Mouse (Mus musculus) gastrocnemius, postnatal 36 days (tissue): ENCODE results near the gene Mmrn1. TPM values are rescaled to one million over a fixed set of nuclear protein-coding genes. Genes with fewer than 3 reads are reported as not detected.
"Not testable (repeated sequence)": the region's sequence is repeated elsewhere in the genome, so short reads cannot be mapped to it uniquely, and the experiment has no call there.

Source experiments
- DNase-seq, 2 experiments: peaks; one replicate each; pipeline ENCODE4 v3.0.0; 2022
- intact Hi-C: fragments of 180-260 bp; cut with DNase I; formaldehyde crosslinking; loops from one replicate; pipeline ENCODE4 v1.15.1; 2025
- long read RNA-seq, 2 experiments: library from polyadenylated mRNA; stranded (forward); transcript quantifications; one replicate each; pipeline ENCODE4 v2.0.0; 2021
- total RNA-seq, 2 experiments: library from RNA; stranded (reverse); gene quantifications; 2 replicates each; pipeline ENCODE4 v1.2.3; 2021

Mmrn1 gene
- 1 to 10 TPM in 1 of 2 experiments, under 1 TPM in 1; 0.97 to 1.9 TPM for total RNA-seq
- long read RNA-seq, experiment 1 = 0 reads
- long read RNA-seq, experiment 2, full-length matches to known transcripts = 2 of 2 reads
- long read RNA-seq, experiment 2, partial matches to known transcripts = 0 of 2 reads
- long read RNA-seq, experiment 2, other reads (novel, unspliced or antisense) = 0 of 2 reads

GRCm38 (mm10) chr6:60924676-60925075 lies at the start of gene Mmrn1:
Mmrn1 (plus strand) TSS chr6:60924976.
- intact Hi-C loops, DNase-seq: not testable (repeated sequence)

- intact Hi-C loops = no loop called here
- DNase-seq = no peak
These were observed 44.4 kb upstream of the Mmrn1 start for GRCm38 (mm10) chr6:60880362-60880761.

GRCm38 (mm10) chr6:60881534-60881933 lies 43.2 kb upstream of the Mmrn1 start:
- DNase-seq = no peak
- intact Hi-C loops = no loop called here

GRCm38 (mm10) chr6:60907272-60907671 lies 17.5 kb upstream of the Mmrn1 start:
- intact Hi-C loops = no loop called here
- DNase-seq = no peak

- DNase-seq = no peak
- intact Hi-C loops = no loop called here
These were observed 6.6 kb downstream of the Mmrn1 start for GRCm38 (mm10) chr6:60931364-60931763.

- no peak for DNase-seq
- intact Hi-C loops = no loop called here
These were observed 10.1 kb downstream of the Mmrn1 start for GRCm38 (mm10) chr6:60934835-60935234.

GRCm38 (mm10) chr6:60935448-60936130 lies 10.8 kb downstream of the Mmrn1 start:
- no peak for DNase-seq
- intact Hi-C loops = no loop called here

- DNase-seq = no peak
- intact Hi-C loops = no loop called here
These were observed 19.4 kb downstream of the Mmrn1 start for GRCm38 (mm10) chr6:60944178-60944577.

GRCm38 (mm10) chr6:60944621-60945020 lies 19.8 kb downstream of the Mmrn1 start:
- no peak for DNase-seq
- intact Hi-C loops = loop anchor here (5.0 kb wide), 1 partner anchor 387 kb away; no protein-coding TSS in a partner anchor

- intact Hi-C loops = no loop called here
- DNase-seq = no peak
These were observed 25.6 kb downstream of the Mmrn1 start for GRCm38 (mm10) chr6:60950415-60950814.

GRCm38 (mm10) chr6:60961285-60961684 lies 36.5 kb downstream of the Mmrn1 start:
- intact Hi-C loops = no loop called here
- no peak for DNase-seq

GRCm38 (mm10) chr6:60961838-60962237 lies 37.1 kb downstream of the Mmrn1 start:
- intact Hi-C loops = no loop called here

GRCm38 (mm10) chr6:60962668-60963067 lies 37.9 kb downstream of the Mmrn1 start:
- intact Hi-C loops = no loop called here
- no peak for DNase-seq

More at GRCm38 (mm10) chr6:60961838-60962237, 37.1 kb downstream of the Mmrn1 start:
- no peak for DNase-seq

GRCm38 (mm10) chr6:60963726-60964125 lies 39.0 kb downstream of the Mmrn1 start:
- intact Hi-C loops = no loop called here
- no peak for DNase-seq

- DNase-seq = no peak
- intact Hi-C loops = no loop called here
These were observed 42.2 kb downstream of the Mmrn1 start for GRCm38 (mm10) chr6:60966931-60967330.

- no peak for DNase-seq
- intact Hi-C loops = no loop called here
These were observed 44.6 kb downstream of the Mmrn1 start for GRCm38 (mm10) chr6:60969407-60969806.

- no peak for DNase-seq
- intact Hi-C loops = no loop called here
These were observed 46.0 kb downstream of the Mmrn1 start for GRCm38 (mm10) chr6:60970811-60971210.

- no peak for DNase-seq
- intact Hi-C loops = no loop called here
These were observed 53.8 kb downstream of the Mmrn1 start for GRCm38 (mm10) chr6:60978610-60979009.

- intact Hi-C loops = no loop called here
These were observed 54.3 kb downstream of the Mmrn1 start for GRCm38 (mm10) chr6:60979039-60979438.

GRCm38 (mm10) chr6:60984360-60984759 lies 59.6 kb downstream of the Mmrn1 start:
- DNase-seq = no peak
- intact Hi-C loops = no loop called here

More at GRCm38 (mm10) chr6:60979039-60979438, 54.3 kb downstream of the Mmrn1 start:
- DNase-seq = no peak

GRCm38 (mm10) chr6:60985919-60986318 lies 61.1 kb downstream of the Mmrn1 start:
- intact Hi-C loops = loop anchor here (5.0 kb wide), 1 partner anchor 316 kb away; no protein-coding TSS in a partner anchor
- DNase-seq = no peak

- intact Hi-C loops = loop anchor here (5.0 kb wide), 1 partner anchor 315 kb away; no protein-coding TSS in a partner anchor
- no peak for DNase-seq
These were observed 62.1 kb downstream of the Mmrn1 start for GRCm38 (mm10) chr6:60986914-60987313.
